Mouse (Mus musculus): ENCODE data around the gene Prkag2.

GRCm38 (mm10) chr5:24963776-24964175 is 136.7 kb downstream of the Prkag2 start:
- TF ChIP-seq POLR2A (IDR thresholded peaks at IDR 0.05; ENCODE audit: borderline replicate concordance, control insufficient read depth, low read depth, low read length) (no peak), CTCF (IDR thresholded peaks at IDR 0.05; ENCODE audit: control insufficient read depth, insufficient read depth, low read length) (no peak)

Data from bone marrow, adult 2 months (tissue).